Mouse (Mus musculus) liver, postnatal 0 days (tissue): Measurements from ENCODE around the gene Dnajc3.

Source experiments
- CTCF ChIP-seq: sonication (generic); IDR thresholded peaks from 2 replicates; pipeline ENCODE4 v1.5.1; 2016; ENCODE audit warnings: antibody characterized with exemption, low read depth
- EP300 ChIP-seq: IDR thresholded peaks from 2 replicates; pipeline ENCODE4 v1.6.1; 2016; ENCODE audit warnings: antibody characterized with exemption, low read depth, mild to moderate bottlenecking

DNA sequence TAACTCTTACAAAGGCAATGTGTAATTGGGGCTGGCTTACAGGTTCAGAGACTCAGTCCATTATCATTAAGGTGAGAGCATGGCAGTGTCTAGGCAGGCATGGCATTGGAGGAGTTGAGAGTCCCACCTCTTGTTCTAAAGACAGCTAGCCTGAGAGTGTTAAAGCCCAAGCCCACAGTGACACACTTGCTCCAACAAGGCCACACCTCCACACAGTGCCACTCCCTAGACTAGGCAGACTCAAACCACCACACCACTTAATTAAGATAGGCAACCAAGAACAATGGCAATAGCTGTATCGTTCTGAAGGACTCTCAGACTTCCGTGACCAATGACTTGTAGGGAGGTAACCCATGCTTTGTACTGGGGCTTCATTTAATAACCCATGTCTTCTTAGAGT is 7.0 kb upstream of the Dnajc3 start:
- TF ChIP-seq CTCF (no peak), EP300 (no peak)
